Mouse (Mus musculus) urinary bladder, postnatal 25 days (tissue): Measurements from ENCODE around the gene Ahcy.
"Not testable (repeated sequence)": the region's sequence is repeated elsewhere in the genome, so short reads cannot be mapped to it uniquely, and the experiment has no call there.

Experiments used
- DNase-seq: peaks from one replicate; pipeline ENCODE4 v3.0.0; 2022; ENCODE audit warnings: low spot score

Ahcy gene

DNA sequence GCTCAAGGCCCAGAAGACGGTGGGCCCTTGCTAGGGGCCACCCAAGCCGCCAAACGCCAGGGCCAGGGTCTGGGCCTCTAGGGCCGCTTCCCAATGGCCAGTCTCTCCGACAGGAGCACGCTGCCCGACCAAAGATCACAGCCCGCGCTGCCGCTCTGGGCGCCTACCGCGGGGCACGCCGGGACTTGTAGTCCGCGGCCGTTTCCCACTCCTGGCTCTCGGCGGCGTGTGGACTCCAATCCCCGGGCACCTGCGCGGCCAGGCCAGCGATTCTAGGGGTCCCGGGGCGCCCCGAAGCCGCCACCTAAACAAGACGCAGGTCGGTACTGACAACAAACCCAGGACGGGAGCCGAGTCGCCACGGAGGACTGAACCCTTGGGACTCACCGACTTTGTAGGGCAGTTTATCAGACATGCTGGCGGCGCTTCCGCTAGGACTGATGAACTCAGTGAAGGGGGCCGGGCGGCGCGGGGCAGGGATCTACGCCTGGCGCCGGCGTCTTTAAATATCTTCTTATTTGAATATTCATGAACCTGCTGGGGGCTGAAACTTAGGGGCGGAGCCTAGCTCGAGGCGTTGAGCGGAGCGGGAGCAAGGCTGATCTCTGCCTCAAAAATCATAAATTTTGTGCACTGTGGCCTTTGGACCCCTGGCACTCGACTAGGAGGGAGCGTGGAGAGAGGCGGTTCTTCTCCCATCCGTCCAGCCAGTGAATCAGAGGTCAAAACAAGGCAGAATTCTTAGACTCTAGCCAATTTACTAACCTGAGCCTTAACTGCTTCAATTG lies at the start of gene Ahcy:
Ahcy (minus strand) TSS at position 520 of the 788 bp plus-strand sequence.
- DNase-seq: peak; percentile 82

DNA sequence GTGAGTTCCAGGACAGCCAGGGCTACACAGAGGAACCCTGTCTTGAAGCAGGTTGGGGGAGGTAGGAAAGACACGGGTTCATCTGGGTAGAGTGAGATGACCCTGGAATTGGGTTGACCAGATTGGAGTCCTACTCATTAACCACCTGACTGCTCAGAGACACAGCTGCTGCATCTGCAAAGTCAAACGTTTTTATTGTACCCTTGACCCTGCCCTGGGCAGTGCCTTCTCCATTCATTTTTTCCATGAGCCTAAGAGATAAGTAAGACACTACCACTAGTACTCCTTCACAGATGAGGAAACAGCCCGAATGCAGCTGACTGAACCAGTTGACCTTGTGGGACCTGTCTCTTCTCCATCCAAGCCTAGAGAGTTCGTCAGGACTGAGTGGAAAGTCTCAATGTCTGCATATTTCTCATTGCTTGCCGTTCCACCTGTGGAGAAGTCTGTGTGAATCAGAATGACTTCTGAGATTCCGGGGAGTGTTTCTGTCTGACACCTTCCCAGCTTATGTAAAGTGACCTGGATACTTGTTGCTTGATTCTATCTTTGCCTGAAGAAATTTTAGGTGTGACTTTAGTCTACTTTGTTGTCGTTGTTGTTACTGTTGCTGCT lies 41.0 kb upstream of the Ahcy start:
- DNase-seq: no peak

DNA sequence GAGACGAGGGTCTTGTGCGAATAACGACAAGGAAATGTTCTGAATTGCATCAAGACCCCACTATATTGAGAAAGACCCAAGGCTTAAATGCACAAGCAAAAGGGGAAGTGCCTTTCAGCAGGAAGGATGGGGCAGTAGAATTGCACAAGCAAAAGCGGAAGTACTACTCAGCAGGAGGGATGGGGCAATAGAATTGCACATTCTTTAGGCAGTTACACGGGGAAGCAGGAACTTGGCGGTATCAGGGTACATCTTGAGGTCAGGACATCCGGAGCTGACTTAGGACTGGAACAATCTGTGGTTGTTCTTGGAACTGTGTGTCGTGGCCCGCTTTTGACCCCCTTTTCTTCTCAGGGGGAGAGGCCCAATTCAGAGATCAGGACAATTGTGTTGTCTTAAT lies 33.0 kb upstream of the Ahcy start:
- not testable (repeated sequence) for DNase-seq

DNA sequence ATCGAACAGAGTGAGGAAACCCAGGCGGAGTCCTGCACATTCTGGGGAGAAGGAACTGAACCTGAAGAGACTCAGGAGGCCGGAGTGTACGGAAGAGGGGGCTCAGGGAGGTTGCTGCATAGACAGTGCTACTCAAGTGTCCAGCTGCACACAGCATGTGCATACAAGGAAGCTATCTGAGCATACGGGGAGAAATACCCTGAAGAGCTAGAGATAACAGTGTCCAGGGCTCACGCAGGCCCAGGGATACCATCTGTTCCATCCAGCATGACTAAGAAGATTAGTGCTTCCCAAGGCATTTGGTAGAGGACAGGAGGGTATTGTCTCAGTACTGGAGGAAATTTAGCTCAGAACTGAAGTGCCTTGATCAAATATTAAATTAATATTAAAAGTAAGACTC lies 29.3 kb upstream of the Ahcy start:
- DNase-seq: no peak

DNA sequence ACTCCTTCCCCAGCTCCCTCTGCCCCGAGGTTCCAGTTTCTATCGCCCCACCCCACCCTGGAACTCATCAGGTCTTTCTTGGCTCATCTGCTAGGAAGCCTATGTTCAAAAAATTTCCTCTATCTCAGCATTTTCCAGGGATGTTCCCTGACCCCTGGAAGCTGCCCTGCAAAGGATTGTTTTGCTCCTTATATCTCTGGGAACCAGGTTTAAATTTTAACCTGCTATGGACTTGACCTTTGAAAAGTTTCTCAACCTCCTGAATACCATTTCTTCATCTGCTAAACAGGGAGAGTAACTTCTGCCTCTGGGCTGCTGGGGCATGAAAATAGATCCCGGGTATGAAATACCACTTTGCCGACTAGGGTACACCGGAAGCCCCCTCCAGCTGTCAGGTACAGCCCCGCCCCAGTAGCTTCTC lies 27.5 kb upstream of the Ahcy start:
- DNase-seq: no peak

DNA sequence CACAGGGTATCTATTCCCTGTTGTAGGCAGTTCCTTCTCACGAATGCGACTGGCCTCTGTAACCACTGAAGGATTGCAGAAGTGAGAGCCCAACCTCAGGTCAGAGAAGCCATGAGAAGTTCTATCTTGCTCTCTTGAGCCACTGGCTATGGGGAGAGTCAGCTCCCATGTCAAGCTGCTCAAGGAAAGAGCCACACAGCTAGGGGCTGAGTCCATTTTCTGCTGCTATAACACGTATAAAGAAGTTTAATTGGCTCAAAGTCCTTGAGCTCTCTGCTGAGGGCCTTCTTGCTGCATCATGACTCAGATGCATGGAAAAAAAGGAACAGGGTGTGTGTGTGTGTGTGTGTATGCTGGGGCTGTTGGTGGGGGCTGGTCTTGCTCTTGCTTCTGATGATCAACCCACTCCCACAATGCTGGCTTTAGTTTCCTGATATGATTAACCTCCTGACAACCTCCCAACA lies 26.5 kb upstream of the Ahcy start:
- DNase-seq: no peak

DNA sequence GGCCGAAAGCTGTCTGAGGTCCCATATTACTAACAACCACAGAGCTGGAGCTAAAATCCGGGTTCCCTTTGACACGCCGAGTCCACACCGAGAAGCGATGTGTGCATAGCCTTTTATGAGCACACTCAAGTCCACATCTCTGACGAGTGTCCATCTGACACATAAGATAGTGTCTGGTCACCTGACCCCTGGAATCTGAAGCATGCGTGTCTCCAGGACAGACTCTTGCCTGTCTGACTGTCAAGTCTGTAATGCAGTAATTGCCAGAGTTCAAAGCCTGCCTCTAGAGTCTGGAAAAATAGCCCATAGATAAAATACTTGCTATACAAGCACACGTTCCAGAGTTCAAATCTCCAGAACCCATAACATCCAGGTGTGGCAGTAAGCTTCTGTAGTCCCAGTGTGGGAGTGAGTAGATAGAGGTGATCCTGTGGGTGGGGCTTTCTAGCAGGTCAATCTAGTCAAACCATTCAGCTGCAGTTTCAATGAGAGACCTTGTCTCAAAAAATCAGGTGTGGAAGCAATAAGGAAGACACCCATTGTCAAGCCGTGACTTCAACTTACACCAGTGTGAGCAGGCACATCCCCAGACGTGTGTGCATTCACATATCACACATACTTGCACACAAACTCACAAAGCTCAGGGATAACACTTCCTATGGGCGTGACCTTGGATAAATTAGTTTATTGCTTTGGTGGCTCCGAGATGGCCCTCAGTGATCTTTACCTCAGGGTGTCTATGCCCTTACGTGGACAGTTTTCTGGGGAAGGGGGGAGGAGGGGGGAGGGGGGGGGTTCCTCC lies 25.9 kb upstream of the Ahcy start:
- no peak for DNase-seq

DNA sequence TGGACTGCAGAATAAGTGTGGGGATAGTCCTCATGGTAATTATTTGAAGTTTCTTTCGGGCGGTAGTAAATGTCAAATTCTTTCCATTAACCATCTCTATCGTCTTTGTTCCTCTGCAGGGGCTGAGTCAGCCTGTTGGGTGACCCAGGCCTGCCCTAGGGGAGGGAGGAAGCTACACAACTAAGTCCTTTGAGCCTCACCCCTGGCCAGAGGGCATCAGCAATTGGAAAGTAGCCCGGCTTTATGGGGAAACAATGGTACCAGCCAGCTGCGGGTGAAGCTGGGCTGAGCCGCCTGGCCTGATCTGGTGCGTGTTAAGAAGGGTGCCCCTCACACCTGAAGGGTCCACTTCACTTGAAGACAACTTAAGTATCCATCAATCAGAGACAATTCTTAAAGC lies 25.1 kb upstream of the Ahcy start:
- DNase-seq: no peak

DNA sequence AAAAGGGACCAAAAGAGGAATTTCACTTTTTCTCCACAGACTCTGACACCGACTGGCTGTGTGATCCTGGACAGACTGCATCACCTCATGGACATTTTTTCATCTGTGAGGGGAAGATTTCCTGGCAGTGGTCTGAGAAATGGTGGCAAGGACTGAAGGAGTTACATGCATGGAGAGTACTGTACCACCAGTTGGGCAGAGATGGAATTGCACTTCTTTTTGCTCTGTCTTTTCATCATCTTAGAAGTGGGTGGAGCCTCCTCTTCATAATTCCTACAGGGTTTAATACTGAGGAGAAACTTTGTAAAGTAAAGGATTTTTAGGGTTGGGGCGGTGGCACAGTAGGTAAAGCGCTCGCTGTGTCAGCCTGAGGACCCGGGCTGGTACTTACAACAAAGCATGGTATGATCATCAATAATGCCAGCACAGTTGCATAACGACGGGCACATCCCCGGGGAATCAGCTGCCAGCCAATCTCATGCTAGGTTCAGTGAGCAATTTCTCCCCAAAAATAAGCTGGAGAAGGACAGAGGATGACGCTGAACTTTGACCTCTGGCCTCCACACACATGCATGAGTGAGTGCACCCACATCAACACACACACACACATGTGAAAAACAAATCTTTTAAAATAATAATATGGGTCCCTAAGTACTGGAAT lies 24.6 kb upstream of the Ahcy start:
- no peak for DNase-seq

DNA sequence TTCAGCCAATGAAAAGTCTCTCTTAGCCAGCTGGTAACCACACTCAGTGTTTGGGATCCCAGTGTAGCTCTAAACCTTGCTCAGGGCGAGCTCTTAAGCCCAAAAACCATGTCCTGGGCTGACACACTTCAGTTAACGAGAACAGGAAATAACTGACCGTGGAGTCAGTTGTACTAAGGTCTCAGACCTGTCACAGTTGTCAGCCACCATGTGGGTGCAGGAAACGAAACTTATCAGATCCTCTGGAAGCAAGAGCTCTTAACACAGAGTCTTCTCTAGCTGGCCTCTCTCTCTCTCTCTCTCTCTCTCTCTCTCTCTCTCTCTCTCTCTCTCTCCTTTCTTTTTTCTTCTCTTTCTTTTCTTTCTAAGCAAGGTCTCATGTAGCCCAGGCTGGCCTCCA lies 19.1 kb upstream of the Ahcy start:
- no peak for DNase-seq

DNA sequence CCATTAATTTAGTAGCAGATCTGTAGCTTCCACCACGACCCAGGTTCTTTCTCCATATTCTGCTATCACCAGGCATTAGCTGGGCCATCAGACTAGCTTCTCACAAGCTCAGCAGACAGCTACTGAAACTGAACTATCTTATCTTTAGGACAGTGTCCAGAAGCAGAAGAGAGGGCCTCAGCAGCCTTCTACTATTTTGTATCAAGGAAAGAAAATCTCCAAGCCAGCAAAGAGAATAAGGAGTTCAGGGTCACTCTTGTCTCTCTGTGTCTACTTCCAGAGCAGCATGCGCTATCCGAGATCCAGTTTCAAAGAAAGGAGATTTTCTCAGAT lies 17.4 kb upstream of the Ahcy start:
- DNase-seq: no peak

DNA sequence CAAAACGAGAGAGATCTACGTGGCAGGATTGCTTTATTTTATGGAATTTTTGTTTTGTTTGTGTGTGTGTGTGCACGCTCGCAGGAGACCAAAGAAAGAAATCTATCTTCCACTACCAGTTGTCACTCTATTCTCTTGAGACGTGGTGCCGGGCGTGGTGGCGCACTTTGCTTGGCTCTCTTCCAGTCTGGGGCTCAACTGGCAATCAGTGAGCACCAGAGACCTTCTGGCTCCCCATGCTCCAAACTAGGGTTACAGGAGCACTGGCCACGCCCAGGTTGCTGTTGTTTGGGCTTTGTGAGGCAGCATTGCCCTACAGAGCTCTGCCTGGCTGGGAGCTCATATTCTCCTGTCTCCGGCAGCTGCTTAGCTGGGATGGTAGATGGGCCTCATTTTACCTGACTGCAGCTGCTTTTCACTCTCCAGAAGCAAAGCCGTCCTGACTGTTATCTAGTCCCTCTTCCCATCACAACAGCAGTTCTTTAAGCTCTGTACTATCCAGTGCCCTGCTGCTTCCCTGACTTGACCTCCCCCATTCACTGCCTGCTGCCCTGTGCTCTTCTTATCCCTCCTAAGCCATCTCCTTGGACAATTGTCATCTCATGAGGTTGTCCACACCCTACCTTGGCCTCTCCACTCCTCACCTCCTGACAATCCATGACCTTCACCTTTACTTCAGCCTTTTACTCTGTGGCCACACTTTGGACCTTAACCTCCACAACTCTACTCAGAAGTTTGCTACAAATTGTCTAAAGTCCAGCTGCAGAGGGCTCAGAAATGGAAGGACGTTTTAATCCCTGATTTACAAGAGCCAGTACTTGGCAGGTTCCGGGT lies 16.8 kb upstream of the Ahcy start:
- DNase-seq: no peak

DNA sequence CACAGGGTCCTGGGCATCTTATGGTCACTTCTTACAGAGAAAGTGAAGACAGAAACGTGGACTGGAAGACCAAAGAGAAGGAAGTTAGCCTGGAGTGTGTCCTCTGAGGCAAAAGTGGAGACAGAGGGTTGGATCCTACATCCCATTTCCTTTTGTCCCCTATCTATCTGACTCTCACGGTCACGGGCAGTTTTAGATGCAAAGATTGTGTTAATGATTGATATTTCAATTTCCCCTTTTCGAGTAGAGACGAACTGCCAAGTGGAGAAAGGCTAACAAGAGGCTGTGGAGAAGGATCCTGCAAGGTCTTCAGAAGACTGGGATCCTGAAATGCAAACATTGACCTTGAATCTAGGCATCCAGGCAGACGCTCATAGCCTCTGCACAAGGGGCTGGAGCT lies 14.0 kb upstream of the Ahcy start:
- no peak for DNase-seq

DNA sequence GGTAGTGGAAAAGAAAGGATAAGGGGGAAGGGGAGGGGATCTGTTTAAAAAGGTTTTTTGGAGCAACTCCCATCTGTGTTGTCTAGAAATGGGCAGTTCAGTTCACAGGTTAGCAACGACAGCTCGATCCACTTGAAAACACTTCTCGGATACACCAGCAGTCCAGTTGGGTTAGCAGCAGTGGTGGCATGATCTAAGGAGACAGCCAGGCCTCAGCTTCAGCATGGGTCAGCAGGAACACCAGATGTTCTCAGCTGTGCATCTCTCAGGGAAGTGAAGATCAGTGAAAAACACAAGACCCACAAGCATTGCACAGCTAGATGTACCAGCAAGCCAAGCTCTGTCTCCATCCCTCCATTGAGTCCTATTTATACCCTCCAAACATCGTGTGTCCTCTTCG lies 12.0 kb upstream of the Ahcy start:
- no peak for DNase-seq

DNA sequence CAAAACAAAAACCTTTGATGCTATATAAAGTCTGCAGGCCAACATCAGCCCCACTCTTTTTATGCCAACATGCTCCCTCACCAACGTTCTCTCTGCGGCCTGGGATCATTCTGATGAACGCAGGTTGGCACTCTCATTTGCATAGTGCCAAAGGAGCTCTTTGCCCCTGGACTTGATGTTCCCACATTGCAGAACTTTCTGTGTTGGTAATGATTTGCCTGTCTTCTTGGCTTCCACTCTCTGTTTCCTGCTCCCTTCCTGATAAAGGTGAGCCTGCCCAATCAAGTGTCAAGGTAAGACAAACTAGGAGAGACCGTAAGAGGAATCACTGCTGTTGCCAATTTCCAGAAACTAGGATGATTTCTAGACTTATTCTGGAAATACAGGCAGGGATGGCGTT lies 10.2 kb upstream of the Ahcy start:
- no peak for DNase-seq

DNA sequence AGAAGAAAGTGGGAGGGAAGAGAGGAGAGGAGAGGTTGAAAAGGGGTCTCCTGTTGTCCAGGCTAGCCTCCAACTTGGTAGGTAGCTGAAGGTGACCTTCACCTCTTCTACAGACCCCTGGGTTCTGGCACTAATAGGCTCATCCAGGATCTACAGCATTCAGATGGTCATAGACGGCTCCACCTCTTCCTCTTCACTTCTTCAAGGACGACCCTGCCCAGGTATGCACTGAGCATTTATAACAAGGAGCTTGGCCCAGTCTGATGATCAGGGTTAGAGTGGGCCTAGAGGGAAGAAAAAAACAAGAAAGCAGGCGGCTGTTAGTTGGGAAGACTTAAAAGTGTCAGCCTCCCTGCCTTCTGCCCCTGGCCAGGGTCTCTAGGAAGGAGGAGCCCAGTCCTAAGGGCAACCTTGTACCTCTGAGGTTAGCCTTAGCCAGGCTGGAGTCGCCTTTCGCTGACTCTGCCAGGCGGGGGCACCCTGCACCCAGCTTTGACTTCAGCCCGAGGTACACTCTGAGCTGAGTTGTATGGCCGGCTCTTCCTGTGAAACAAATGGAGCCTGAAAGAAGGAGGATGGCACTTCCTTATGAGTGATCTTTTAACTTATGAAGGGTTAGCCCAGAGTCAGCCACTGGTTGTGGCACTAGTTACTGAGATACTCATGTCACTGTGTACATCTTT lies 8.0 kb upstream of the Ahcy start:
- peak; percentile 62 for DNase-seq

DNA sequence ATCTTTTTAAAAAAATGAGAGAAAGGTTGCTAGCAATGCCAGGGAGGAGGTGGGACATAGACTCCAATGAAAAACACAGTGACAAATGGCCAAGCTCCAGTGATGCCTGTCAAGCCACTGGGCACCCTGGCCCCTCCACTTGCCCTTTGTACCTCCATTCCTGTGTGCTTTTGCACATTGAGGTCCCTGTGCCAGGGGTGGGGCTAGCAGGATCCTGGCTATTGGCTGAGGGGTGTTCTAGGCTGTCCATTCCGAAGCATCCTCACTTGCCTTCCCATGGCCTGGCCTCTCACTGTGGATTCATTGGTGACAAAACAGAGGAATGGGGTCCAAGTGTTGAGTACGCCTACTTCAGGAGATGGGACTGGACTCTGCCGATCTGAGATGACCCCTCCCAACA lies 6.8 kb upstream of the Ahcy start:
- no peak for DNase-seq

DNA sequence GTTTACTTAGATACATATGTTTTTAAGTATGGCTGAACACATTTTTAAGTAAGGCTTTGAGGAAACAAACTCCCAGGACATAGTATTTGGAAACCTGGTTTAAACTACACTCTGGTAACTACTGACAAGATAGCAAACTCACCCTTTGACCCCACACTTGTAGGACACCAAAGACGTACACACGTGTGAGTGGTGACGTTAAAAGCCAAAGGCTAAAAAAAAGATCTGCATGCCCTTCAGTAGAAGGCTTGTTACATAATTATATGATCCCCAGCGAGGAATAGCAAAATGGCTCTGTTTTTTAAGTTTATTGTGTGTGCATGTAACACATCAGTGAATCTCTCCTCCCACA lies 5.9 kb upstream of the Ahcy start:
- no peak for DNase-seq

DNA sequence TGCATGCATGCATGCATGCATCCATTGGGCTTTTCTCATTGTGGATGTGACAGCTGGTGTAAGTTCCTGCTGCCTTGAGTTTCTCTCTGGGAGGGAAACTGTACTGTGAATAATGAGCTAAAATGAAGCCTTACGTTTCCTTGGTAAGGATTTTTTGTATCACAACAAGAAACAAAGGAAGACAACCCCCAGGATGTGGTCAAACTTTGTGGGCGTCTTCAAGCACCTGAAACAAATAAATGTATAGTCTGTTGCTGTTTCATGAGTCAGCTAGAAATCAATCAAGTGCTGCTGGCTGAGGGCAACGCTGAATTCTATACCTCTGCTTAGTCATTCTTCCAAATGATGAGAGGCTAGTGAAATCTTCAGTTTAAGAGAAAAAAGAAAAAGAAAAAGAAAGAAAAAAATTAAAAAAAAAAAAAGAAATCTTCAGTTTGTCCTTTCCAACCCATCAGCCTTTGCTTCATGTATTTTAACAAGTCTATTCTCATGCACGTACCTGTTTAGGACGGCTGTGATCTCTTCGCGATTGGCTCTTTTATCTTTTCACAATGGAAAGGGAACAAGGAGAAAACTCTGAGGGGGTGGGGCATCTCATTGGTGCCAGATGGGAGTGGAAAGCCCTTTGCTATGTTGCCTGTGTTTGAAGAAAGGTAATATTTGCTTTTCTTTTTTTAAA lies 5.3 kb upstream of the Ahcy start:
- DNase-seq: no peak

DNA sequence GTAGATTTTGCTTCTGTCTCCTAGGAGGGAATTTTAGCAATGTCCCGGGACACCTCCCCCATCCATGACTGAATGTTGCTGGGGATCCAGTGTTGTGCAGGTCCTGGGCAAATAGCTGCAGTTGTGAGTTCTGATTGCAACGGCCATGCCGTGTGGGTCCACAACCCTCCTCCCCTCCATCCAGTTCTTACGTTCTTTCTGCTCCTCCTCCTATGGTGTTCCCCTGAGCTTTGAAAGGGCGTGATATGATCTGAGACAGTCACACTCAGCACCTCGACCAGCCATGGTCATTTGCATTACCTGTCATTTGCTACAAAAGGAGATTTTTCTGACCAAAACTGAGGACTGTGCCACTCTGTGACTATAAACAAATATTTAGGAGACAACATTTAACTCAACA lies 1.4 kb upstream of the Ahcy start:
- DNase-seq: no peak
